Mouse (Mus musculus): ENCODE results near the gene D430041D05Rik.

D430041D05Rik gene

GRCm38 (mm10) chr2:104410963-104411545 is at the start of gene D430041D05Rik:
Gene D430041D05Rik, minus strand, starts transcription at chr2:104411013.
- DNase-seq: no peak

- DNase-seq: no peak
These were observed 49.2 kb upstream of the D430041D05Rik start for GRCm38 (mm10) chr2:104460021-104460420.

GRCm38 (mm10) chr2:104458569-104459332 is 47.9 kb upstream of the D430041D05Rik start:
- no peak for DNase-seq

- DNase-seq: no peak
These were observed 46.3 kb upstream of the D430041D05Rik start for GRCm38 (mm10) chr2:104457106-104457505.

GRCm38 (mm10) chr2:104450685-104451084 is 39.9 kb upstream of the D430041D05Rik start:
- DNase-seq: no peak

- DNase-seq: no peak
These were observed 38.4 kb upstream of the D430041D05Rik start for GRCm38 (mm10) chr2:104449191-104449590.

GRCm38 (mm10) chr2:104448201-104448600 is 37.4 kb upstream of the D430041D05Rik start:
- no peak for DNase-seq

- no peak for DNase-seq
These were observed 35.2 kb upstream of the D430041D05Rik start for GRCm38 (mm10) chr2:104446016-104446415.

- peak; percentile 57 for DNase-seq
These were observed 34.0 kb upstream of the D430041D05Rik start for GRCm38 (mm10) chr2:104444776-104445175.

- DNase-seq: no peak
These were observed 31.5 kb upstream of the D430041D05Rik start for GRCm38 (mm10) chr2:104442341-104442740.

GRCm38 (mm10) chr2:104436226-104436625 is 25.4 kb upstream of the D430041D05Rik start:
- no peak for DNase-seq

- no peak for DNase-seq
These were observed 20.3 kb upstream of the D430041D05Rik start for GRCm38 (mm10) chr2:104431067-104431466.

- no peak for DNase-seq
These were observed 19.8 kb upstream of the D430041D05Rik start for GRCm38 (mm10) chr2:104430566-104430965.

GRCm38 (mm10) chr2:104426112-104426511 is 15.3 kb upstream of the D430041D05Rik start:
- no peak for DNase-seq

GRCm38 (mm10) chr2:104422230-104422629 is 11.4 kb upstream of the D430041D05Rik start:
- no peak for DNase-seq

GRCm38 (mm10) chr2:104420805-104421204 is 10.0 kb upstream of the D430041D05Rik start:
- no peak for DNase-seq

GRCm38 (mm10) chr2:104419999-104420398 is 9.2 kb upstream of the D430041D05Rik start:
- DNase-seq: no peak

GRCm38 (mm10) chr2:104419411-104419810 is 8.6 kb upstream of the D430041D05Rik start:
- no peak for DNase-seq

- no peak for DNase-seq
These were observed 2.2 kb upstream of the D430041D05Rik start for GRCm38 (mm10) chr2:104413011-104413410.

GRCm38 (mm10) chr2:104412496-104412895 is 1.7 kb upstream of the D430041D05Rik start:
- DNase-seq: no peak

GRCm38 (mm10) chr2:104411806-104412205 is 993 bp upstream of the D430041D05Rik start:
- no peak for DNase-seq

GRCm38 (mm10) chr2:104409851-104410821 is 677 bp downstream of the D430041D05Rik start:
- peak; percentile 64 for DNase-seq

GRCm38 (mm10) chr2:104408351-104408750 is 2.5 kb downstream of the D430041D05Rik start:
- no peak for DNase-seq

All from right cerebral cortex, postnatal 25 days (tissue).